Mouse (Mus musculus): ENCODE results near the gene Naa10. TPM values are rescaled to one million over a fixed set of nuclear protein-coding genes. Genes with fewer than 3 reads are reported as not detected.

The Naa10 gene
- polyA plus RNA-seq (2014; fragmentation: Nextera tagmentation; extraction: Ambion mirVana): 102 and 110 TPM in 2 replicates

GRCm38 (mm10) chrX:73921823-73922549 lies at the start of gene Naa10, which contains the start of gene Arhgap4:
TSS of gene Naa10 (minus strand) at chrX:73921944.
TSS of gene Arhgap4 (minus strand) at chrX:73921870.
- Histone ChIP-seq H3K36me3 (ENCODE audit: control insufficient read depth, insufficient read depth, low read length) (peaks cover 15% of the 10 kb centered on the region; the same call in 1 of the 2 replicates), H3K4me1 (ENCODE audit: control insufficient read depth, insufficient read depth, low read length) (no peaks in the 10 kb centered on the region), H3K4me3 (ENCODE audit: low read depth, low read length) (peak within 1 kb of the TSS; percentile 59), H3K4me2 (ENCODE audit: low read depth, low read length) (peak within 1 kb of the TSS; percentile 68), H3K9me3 (ENCODE audit: control insufficient read depth, low read length) (no peaks in the 10 kb centered on the region), H3K9ac (ENCODE audit: low read depth, low read length) (peak within 1 kb of the TSS; percentile 73), H3K27ac (replicated peaks; ENCODE audit: low read depth, low read length) (peak within 1 kb of the TSS; percentile 78), H3K27me3 (replicated peaks; ENCODE audit: control insufficient read depth, insufficient read depth, low read length) (no peaks in the 10 kb centered on the region)
- 15% methylated on average over 38 of the region's 43 CpGs for WGBS
- DNase-seq (ENCODE audit: low spot score): peak; percentile 95
- peak; percentile 98 for ATAC-seq (ENCODE audit: low read depth)

DNA sequence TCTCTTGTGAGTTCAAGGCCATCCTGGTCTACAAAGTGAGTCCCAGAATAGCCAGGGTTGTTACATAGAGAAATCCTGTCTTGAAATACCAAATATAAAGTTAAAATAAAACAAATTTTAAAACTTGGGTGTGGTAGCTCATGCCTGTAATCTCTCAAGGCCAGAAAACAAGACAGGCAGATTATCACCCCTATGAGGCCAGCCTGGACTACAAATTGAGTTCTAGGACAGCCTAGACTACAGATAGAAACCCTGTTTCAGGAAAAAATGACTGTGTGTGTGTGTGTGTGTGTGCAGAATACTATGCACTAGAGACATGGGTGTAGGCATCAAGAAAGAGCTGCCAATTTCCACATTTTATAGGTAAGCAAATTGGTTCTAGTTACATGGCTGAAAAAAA lies 49.0 kb upstream of the Naa10 start:
- Histone ChIP-seq H3K9me3 (ENCODE audit: control insufficient read depth, low read length) (no peaks in the 10 kb centered on the region), H3K27ac (replicated peaks; ENCODE audit: low read depth, low read length) (no peak overlapping the region), H3K36me3 (ENCODE audit: control insufficient read depth, insufficient read depth, low read length) (no peaks in the 10 kb centered on the region), H3K4me2 (ENCODE audit: low read depth, low read length) (no peak overlapping the region), H3K4me3 (ENCODE audit: low read depth, low read length) (no peak overlapping the region), H3K4me1 (ENCODE audit: control insufficient read depth, insufficient read depth, low read length) (no peaks in the 10 kb centered on the region), H3K9ac (ENCODE audit: low read depth, low read length) (no peak overlapping the region), H3K27me3 (replicated peaks; ENCODE audit: control insufficient read depth, insufficient read depth, low read length) (no peaks in the 10 kb centered on the region)
- ATAC-seq (ENCODE audit: low read depth) (no peak), DNase-seq (ENCODE audit: low spot score) (no peak)

GRCm38 (mm10) chrX:73969729-73970128 lies 48.0 kb upstream of the Naa10 start:
- no peaks in the 10 kb centered on the region for H3K4me1 ChIP-seq (ENCODE audit: control insufficient read depth, insufficient read depth, low read length)
- no peaks in the 10 kb centered on the region for H3K27me3 ChIP-seq (replicated peaks; ENCODE audit: control insufficient read depth, insufficient read depth, low read length)
- no peak overlapping the region for H3K9ac ChIP-seq (ENCODE audit: low read depth, low read length)
- WGBS: 92% methylated on average over 2 of the region's 2 CpGs
- no peak overlapping the region for H3K4me2 ChIP-seq (ENCODE audit: low read depth, low read length)
- H3K9me3 ChIP-seq (ENCODE audit: control insufficient read depth, low read length): no peaks in the 10 kb centered on the region
- H3K27ac ChIP-seq (replicated peaks; ENCODE audit: low read depth, low read length): no peak overlapping the region
- no peak overlapping the region for H3K4me3 ChIP-seq (ENCODE audit: low read depth, low read length)
- ATAC-seq (ENCODE audit: low read depth) (no peak), DNase-seq (ENCODE audit: low spot score) (no peak)
- no peaks in the 10 kb centered on the region for H3K36me3 ChIP-seq (ENCODE audit: control insufficient read depth, insufficient read depth, low read length)

DNA sequence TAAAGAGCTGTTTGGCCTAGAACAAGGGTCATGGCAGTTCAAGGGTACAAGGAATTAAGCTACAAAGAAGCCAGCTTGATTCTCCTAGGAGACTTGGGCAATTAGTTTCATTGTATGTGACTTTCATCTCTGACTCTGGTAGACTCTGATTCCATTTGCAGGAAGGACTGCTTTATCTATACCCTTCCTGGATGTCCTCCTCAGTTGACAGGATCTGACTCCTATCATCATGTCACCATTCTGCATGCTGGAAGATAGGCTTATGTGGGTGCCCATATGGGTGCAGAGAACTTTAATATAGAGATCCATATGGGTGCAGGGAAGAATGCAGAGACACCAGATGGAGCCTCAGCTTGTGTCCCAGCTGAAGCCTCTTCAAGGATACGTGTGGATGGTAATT lies 47.4 kb upstream of the Naa10 start:
- no peak overlapping the region for H3K4me3 ChIP-seq (ENCODE audit: low read depth, low read length)
- H3K9ac ChIP-seq (ENCODE audit: low read depth, low read length): no peak overlapping the region
- H3K9me3 ChIP-seq (ENCODE audit: control insufficient read depth, low read length): no peaks in the 10 kb centered on the region
- H3K36me3 ChIP-seq (ENCODE audit: control insufficient read depth, insufficient read depth, low read length): no peaks in the 10 kb centered on the region
- no peak for ATAC-seq (ENCODE audit: low read depth)
- H3K4me2 ChIP-seq (ENCODE audit: low read depth, low read length): no peak overlapping the region
- H3K27me3 ChIP-seq (replicated peaks; ENCODE audit: control insufficient read depth, insufficient read depth, low read length): no peaks in the 10 kb centered on the region
- H3K4me1 ChIP-seq (ENCODE audit: control insufficient read depth, insufficient read depth, low read length): no peaks in the 10 kb centered on the region
- DNase-seq (ENCODE audit: low spot score): no peak
- 80% methylated on average over 1 of the region's 1 CpGs for WGBS
- H3K27ac ChIP-seq (replicated peaks; ENCODE audit: low read depth, low read length): no peak overlapping the region

DNA sequence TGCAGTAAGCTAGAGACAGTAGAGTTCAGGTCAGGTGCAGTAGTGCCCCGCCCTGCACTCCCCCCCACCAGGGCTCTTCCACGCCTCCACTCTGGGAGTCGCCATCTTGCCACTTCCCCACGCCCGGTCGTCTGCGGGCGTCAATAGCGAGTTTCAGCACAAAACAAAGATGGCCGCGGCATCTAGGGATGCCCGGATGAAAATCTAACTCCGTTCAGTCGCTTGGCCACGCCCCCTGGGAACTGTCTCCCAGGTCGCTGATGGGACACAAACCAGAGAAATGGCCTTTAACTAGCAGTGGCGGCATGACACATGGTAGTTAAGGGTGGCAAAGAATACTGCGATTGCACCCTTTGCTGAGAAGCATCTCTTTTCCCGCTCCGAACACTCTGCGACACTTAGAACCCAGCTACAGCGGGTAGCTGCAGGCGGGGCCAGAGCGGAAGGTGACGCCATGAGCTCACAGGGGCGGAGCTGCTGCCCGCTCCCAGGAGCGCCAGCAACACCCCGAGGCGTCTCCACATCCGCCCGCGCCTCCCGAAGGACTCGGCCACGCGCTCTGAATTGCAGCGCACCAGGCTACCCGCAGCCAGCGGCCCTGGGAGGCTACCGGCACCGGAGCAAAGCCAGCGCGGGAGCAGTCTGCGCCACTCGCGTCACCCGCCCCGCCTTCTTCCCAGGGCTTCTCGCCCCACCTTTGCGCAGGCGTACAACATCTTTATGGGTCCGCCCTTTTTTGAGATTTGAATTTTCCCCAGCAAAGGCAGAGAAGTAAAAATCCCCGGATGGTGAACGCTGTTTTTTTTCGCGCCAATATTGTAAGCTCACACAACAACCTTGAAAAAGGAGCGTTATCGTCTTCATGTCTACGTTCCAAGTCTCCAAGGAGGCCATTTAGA lies 45.7 kb upstream of the Naa10 start:
- ATAC-seq (ENCODE audit: low read depth): peak; percentile 86
- no peaks in the 10 kb centered on the region for H3K4me1 ChIP-seq (ENCODE audit: control insufficient read depth, insufficient read depth, low read length)
- H3K27ac ChIP-seq (replicated peaks; ENCODE audit: low read depth, low read length): peak overlapping the region; percentile 98
- H3K36me3 ChIP-seq (ENCODE audit: control insufficient read depth, insufficient read depth, low read length): no peaks in the 10 kb centered on the region
- peak overlapping the region; percentile 82 for H3K9ac ChIP-seq (ENCODE audit: low read depth, low read length)
- no peaks in the 10 kb centered on the region for H3K9me3 ChIP-seq (ENCODE audit: control insufficient read depth, low read length)
- H3K4me2 ChIP-seq (ENCODE audit: low read depth, low read length): peak overlapping the region; percentile 53
- WGBS: 22% methylated on average over 46 of the region's 60 CpGs
- DNase-seq (ENCODE audit: low spot score): peak; percentile 96
- peak overlapping the region; percentile 65 for H3K4me3 ChIP-seq (ENCODE audit: low read depth, low read length)
- H3K27me3 ChIP-seq (replicated peaks; ENCODE audit: control insufficient read depth, insufficient read depth, low read length): no peaks in the 10 kb centered on the region

DNA sequence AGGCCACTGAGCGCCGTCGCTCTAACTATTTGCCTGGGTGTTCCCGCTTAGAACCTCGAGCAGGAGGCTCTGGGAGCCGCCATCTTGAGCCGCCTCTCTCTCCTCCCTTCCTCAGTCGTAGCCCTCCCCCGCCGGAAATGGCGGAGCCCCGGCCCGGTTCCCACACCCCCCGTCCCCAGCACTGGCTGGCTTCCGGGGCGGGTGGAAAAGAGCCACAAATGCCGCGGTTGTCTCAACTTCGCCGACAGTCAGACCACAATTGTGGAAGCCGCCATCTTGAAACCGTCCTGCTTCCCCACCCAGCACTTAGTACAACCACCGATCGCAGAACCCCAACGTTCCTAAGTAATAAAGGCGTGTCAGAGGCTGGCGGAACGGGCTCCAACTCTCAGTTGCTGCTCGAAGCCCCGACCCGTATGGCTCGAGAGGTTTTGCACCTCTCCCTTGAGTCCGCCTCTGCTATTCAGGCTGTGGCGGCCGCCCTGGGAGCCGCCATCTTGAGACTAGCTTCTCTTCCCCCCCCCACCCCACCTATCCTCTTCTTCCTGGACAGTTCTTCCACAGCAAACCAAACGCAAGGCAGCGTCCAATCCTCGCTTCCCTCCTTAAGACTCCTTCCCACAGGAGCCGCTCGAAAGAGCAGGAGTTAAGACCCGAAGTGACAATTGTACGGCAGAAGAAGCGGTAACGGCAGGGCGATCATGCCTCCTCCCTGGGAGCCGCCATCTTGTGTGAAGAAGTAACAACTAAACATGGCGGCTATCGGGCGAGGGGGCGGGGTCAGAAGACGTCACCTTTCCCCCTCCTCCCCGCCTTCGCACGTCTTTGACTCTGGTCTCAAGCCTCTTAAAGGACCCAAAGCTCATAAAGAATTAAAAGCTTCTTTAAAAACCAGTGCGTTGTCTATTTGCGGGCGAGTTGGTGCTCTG lies 44.8 kb upstream of the Naa10 start, which contains the start of gene Hcfc1:
TSS of gene Hcfc1 (minus strand) at position 110 of the 929 bp plus-strand sequence.
- DNase-seq (ENCODE audit: low spot score): peak; percentile 92
- H3K4me3 ChIP-seq (ENCODE audit: low read depth, low read length): peak within 1 kb of the TSS; percentile 65
- H3K27ac ChIP-seq (replicated peaks; ENCODE audit: low read depth, low read length): peak within 1 kb of the TSS; percentile 98
- peak within 1 kb of the TSS; percentile 63 for H3K4me2 ChIP-seq (ENCODE audit: low read depth, low read length)
- H3K9ac ChIP-seq (ENCODE audit: low read depth, low read length): peak within 1 kb of the TSS; percentile 82
- H3K9me3 ChIP-seq (ENCODE audit: control insufficient read depth, low read length): no peaks in the 10 kb centered on the region
- ATAC-seq (ENCODE audit: low read depth): peak; percentile 80
- no peaks in the 10 kb centered on the region for H3K27me3 ChIP-seq (replicated peaks; ENCODE audit: control insufficient read depth, insufficient read depth, low read length)
- 28% methylated on average over 49 of the region's 58 CpGs for WGBS
- no peaks in the 10 kb centered on the region for H3K4me1 ChIP-seq (ENCODE audit: control insufficient read depth, insufficient read depth, low read length)
- no peaks in the 10 kb centered on the region for H3K36me3 ChIP-seq (ENCODE audit: control insufficient read depth, insufficient read depth, low read length)

- H3K27me3 ChIP-seq (replicated peaks; ENCODE audit: control insufficient read depth, insufficient read depth, low read length): no peaks in the 10 kb centered on the region
- ATAC-seq (ENCODE audit: low read depth) (no peak), DNase-seq (ENCODE audit: low spot score) (peak; percentile 51)
- WGBS: 17% methylated on average over 20 of the region's 20 CpGs
- peak overlapping the region; percentile 63 for H3K4me2 ChIP-seq (ENCODE audit: low read depth, low read length)
- peak overlapping the region; percentile 65 for H3K4me3 ChIP-seq (ENCODE audit: low read depth, low read length)
- H3K9me3 ChIP-seq (ENCODE audit: control insufficient read depth, low read length): no peaks in the 10 kb centered on the region
- H3K4me1 ChIP-seq (ENCODE audit: control insufficient read depth, insufficient read depth, low read length): no peaks in the 10 kb centered on the region
- H3K9ac ChIP-seq (ENCODE audit: low read depth, low read length): peak overlapping the region; percentile 82
- peaks cover 9% of the 10 kb centered on the region; the same call in 1 of the 2 replicates for H3K36me3 ChIP-seq (ENCODE audit: control insufficient read depth, insufficient read depth, low read length)
- H3K27ac ChIP-seq (replicated peaks; ENCODE audit: low read depth, low read length): peak overlapping the region; percentile 98
Observed at GRCm38 (mm10) chrX:73965307-73965706, 43.6 kb upstream of the Naa10 start.

DNA sequence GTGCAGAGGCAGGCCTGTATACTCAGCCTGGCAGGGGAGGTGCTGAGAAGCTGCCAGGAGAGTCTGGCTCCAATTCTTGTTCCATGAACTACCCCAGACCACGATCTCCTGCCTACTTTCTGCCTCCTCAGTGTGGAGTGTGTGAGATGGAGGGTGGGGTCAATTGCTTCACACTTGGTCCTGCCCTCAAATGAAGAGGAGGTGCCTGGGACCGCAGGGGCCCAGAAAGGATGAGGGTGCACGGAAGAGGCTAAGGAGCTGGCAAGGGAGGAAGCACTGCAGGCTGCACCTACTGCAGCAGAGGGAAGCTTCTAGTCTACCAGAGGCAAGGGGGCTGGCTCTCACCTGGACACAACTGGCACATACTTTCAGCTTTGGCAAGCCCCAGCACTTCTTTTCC lies 42.6 kb upstream of the Naa10 start:
- Histone ChIP-seq H3K9me3 (ENCODE audit: control insufficient read depth, low read length) (no peaks in the 10 kb centered on the region), H3K4me2 (ENCODE audit: low read depth, low read length) (peak overlapping the region; percentile 63), H3K9ac (ENCODE audit: low read depth, low read length) (peak overlapping the region; percentile 82), H3K4me1 (ENCODE audit: control insufficient read depth, insufficient read depth, low read length) (no peaks in the 10 kb centered on the region), H3K27ac (replicated peaks; ENCODE audit: low read depth, low read length) (no peak overlapping the region), H3K36me3 (ENCODE audit: control insufficient read depth, insufficient read depth, low read length) (peaks cover 13% of the 10 kb centered on the region; the same call in 1 of the 2 replicates), H3K27me3 (replicated peaks; ENCODE audit: control insufficient read depth, insufficient read depth, low read length) (no peaks in the 10 kb centered on the region), H3K4me3 (ENCODE audit: low read depth, low read length) (peak overlapping the region; percentile 65)
- no peak for ATAC-seq (ENCODE audit: low read depth)
- DNase-seq (ENCODE audit: low spot score): no peak
- WGBS: 40% methylated on average over 1 of the region's 3 CpGs
